Mouse (Mus musculus) limb, embryonic 13.5 days (tissue): ENCODE data around the gene Traip. TPM values are rescaled to one million over a fixed set of nuclear protein-coding genes. Genes with fewer than 3 reads are reported as not detected.

ENCODE experiments used
- ATAC-seq: fragments of 200-750 bp; cut with Nextera tagmentation; 2 replicates; pipeline ENCODE4 v1.8.0; 2017; ENCODE audit warnings: low read depth, moderate number of reproducible peaks, moderate TSS enrichment; ENCODE audit not compliant: low FRiP score
- H3K27ac ChIP-seq: fragments of 300-500 bp; sonication (generic); 2 replicates; pipeline ENCODE4 v1.5.1; 2015; ENCODE audit warnings: inconsistent platforms, mild to moderate bottlenecking, moderate library complexity
- H3K27me3 ChIP-seq: fragments of 300-500 bp; sonication (generic); 2 replicates; pipeline ENCODE4 v1.6.1; 2015; ENCODE audit warnings: mild to moderate bottlenecking, inconsistent platforms
- H3K36me3 ChIP-seq: fragments of 300-500 bp; sonication (generic); 2 replicates; pipeline ENCODE4 v1.6.1; 2015; ENCODE audit warnings: inconsistent platforms, mild to moderate bottlenecking, moderate library complexity
- H3K4me1 ChIP-seq: fragments of 300-500 bp; sonication (generic); 2 replicates; pipeline ENCODE4 v1.6.1; 2015; ENCODE audit warnings: inconsistent platforms
- H3K4me2 ChIP-seq: fragments of 300-500 bp; sonication (generic); replicated peaks from 2 replicates; pipeline ENCODE4 v1.6.1; 2015; ENCODE audit warnings: inconsistent platforms, mild to moderate bottlenecking, moderate library complexity
- H3K4me3 ChIP-seq: fragments of 300-500 bp; sonication (generic); 2 replicates; pipeline ENCODE4 v1.5.1; 2015; ENCODE audit warnings: moderate library complexity, mild to moderate bottlenecking, inconsistent platforms
- H3K9ac ChIP-seq: fragments of 300-500 bp; sonication (generic); 2 replicates; pipeline ENCODE4 v1.6.1; 2015; ENCODE audit warnings: mild to moderate bottlenecking, inconsistent platforms
- H3K9me3 ChIP-seq: fragments of 300-500 bp; sonication (generic); 2 replicates; pipeline ENCODE4 v1.6.1; 2016; ENCODE audit warnings: inconsistent platforms
- WGBS: fragments of 180-500 bp; shearing (Covaris S2); methylation state at CpG from one replicate; pipeline ENCODE4 v1.1.7; 2015; 5-methylcytosine and 5-hydroxymethylcytosine counted together
- polyA plus RNA-seq: library from polyadenylated mRNA; unstranded; fragments of >200 nt; fragmentation: Nextera tagmentation; extraction: Ambion mirVana; gene quantifications from 2 replicates; pipeline ENCODE4 v1.2.1, GENCODE M21; 2015

The Traip gene
- 26.1 TPM in 2 replicates for polyA plus RNA-seq

GRCm38 (mm10) chr9:107949922-107950235 is at the start of gene Traip:
Traip (plus strand) TSS chr9:107950136.
- Histone ChIP-seq H3K36me3 (peaks cover 8% of the 10 kb centered on the region; the same call in 1 of the 2 replicates), H3K4me1 (peaks cover 15% of the 10 kb centered on the region), H3K4me3 (peak within 1 kb of the TSS; percentile 73), H3K9me3 (no peaks in the 10 kb centered on the region), H3K27me3 (no peaks in the 10 kb centered on the region), H3K27ac (peak within 1 kb of the TSS; percentile 39; the same call in 1 of the 2 replicates), H3K9ac (peak within 1 kb of the TSS; percentile 71), H3K4me2 (peak within 1 kb of the TSS; percentile 84)
- ATAC-seq: no peak
- WGBS: 88% methylated on average over 10 of the region's 10 CpGs

GRCm38 (mm10) chr9:107900840-107901626 is 48.9 kb upstream of the Traip start:
- H3K9me3 ChIP-seq: no peaks in the 10 kb centered on the region
- WGBS: 4% methylated on average over 43 of the region's 44 CpGs
- peak overlapping the region; percentile 66 for H3K4me2 ChIP-seq
- H3K4me3 ChIP-seq: peak overlapping the region; percentile 39
- no peak overlapping the region for H3K27ac ChIP-seq
- peaks cover 23% of the 10 kb centered on the region for H3K27me3 ChIP-seq
- H3K4me1 ChIP-seq: peaks cover 19% of the 10 kb centered on the region
- peak overlapping the region; percentile 58 for H3K9ac ChIP-seq
- ATAC-seq: peak; percentile 5; the same call in 1 of the 2 replicates
- peaks cover 18% of the 10 kb centered on the region for H3K36me3 ChIP-seq

GRCm38 (mm10) chr9:107901627-107901914 is 48.4 kb upstream of the Traip start:
- Histone ChIP-seq H3K27ac (no peak overlapping the region), H3K36me3 (peaks cover 18% of the 10 kb centered on the region), H3K9ac (no peak overlapping the region), H3K4me2 (peak overlapping the region; percentile 66), H3K4me3 (peak overlapping the region; percentile 39), H3K9me3 (no peaks in the 10 kb centered on the region), H3K27me3 (peaks cover 23% of the 10 kb centered on the region), H3K4me1 (peaks cover 25% of the 10 kb centered on the region)
- ATAC-seq: peak; percentile 18; the same call in 1 of the 2 replicates
- 10% methylated on average over 17 of the region's 17 CpGs for WGBS

GRCm38 (mm10) chr9:107904726-107905125 is 45.2 kb upstream of the Traip start:
- no peaks in the 10 kb centered on the region for H3K9me3 ChIP-seq
- no peak overlapping the region for H3K9ac ChIP-seq
- peaks cover 14% of the 10 kb centered on the region for H3K36me3 ChIP-seq
- peaks cover 30% of the 10 kb centered on the region for H3K27me3 ChIP-seq
- H3K4me3 ChIP-seq: no peak overlapping the region
- H3K27ac ChIP-seq: no peak overlapping the region
- ATAC-seq: peak; percentile 22; the same call in 1 of the 2 replicates
- H3K4me1 ChIP-seq: peaks cover 54% of the 10 kb centered on the region
- H3K4me2 ChIP-seq: no peak overlapping the region
- 5% methylated on average over 4 of the region's 4 CpGs for WGBS

GRCm38 (mm10) chr9:107906252-107906966 is 43.5 kb upstream of the Traip start, which contains the start of gene Mst1r:
Mst1r (plus strand) TSS chr9:107906873.
- Histone ChIP-seq H3K4me1 (peaks cover 48% of the 10 kb centered on the region), H3K4me3 (peak within 1 kb of the TSS; percentile 46), H3K4me2 (peak within 1 kb of the TSS; percentile 82), H3K9ac (peak within 1 kb of the TSS; percentile 70), H3K36me3 (0 out of 2 replicates have a peak, but pooled peaks cover 6% of the 10 kb centered on the region), H3K9me3 (no peaks in the 10 kb centered on the region), H3K27ac (peak within 1 kb of the TSS; percentile 56; the same call in 1 of the 2 replicates), H3K27me3 (peaks cover 14% of the 10 kb centered on the region)
- WGBS: 16% methylated on average over 19 of the region's 19 CpGs
- ATAC-seq: peak; percentile 86

GRCm38 (mm10) chr9:107906967-107907800 is 42.8 kb upstream of the Traip start:
- no peaks in the 10 kb centered on the region for H3K9me3 ChIP-seq
- no peak for ATAC-seq
- peaks cover 43% of the 10 kb centered on the region for H3K4me1 ChIP-seq
- 47% methylated on average over 31 of the region's 31 CpGs for WGBS
- peak overlapping the region; percentile 46 for H3K4me3 ChIP-seq
- H3K9ac ChIP-seq: peak overlapping the region; percentile 70
- H3K27ac ChIP-seq: peak overlapping the region; percentile 28; the same call in 1 of the 2 replicates
- peak overlapping the region; percentile 82 for H3K4me2 ChIP-seq
- H3K36me3 ChIP-seq: 0 out of 2 replicates have a peak, but pooled peaks cover 2% of the 10 kb centered on the region
- peaks cover 9% of the 10 kb centered on the region for H3K27me3 ChIP-seq

- H3K9me3 ChIP-seq: no peaks in the 10 kb centered on the region
- H3K36me3 ChIP-seq: 0 out of 2 replicates have a peak, but pooled peaks cover 3% of the 10 kb centered on the region
- peaks cover 43% of the 10 kb centered on the region for H3K4me1 ChIP-seq
- H3K27me3 ChIP-seq: peaks cover 9% of the 10 kb centered on the region
- 83% methylated on average over 14 of the region's 14 CpGs for WGBS
- peak overlapping the region; percentile 82 for H3K4me2 ChIP-seq
- ATAC-seq: no peak
- 0 out of 2 replicates have a peak overlapping the region, but pooled peaks have one; percentile 25 for H3K9ac ChIP-seq
- peak overlapping the region; percentile 46 for H3K4me3 ChIP-seq
- H3K27ac ChIP-seq: no peak overlapping the region
Measured at GRCm38 (mm10) chr9:107907801-107908120, 42.2 kb upstream of the Traip start.

- WGBS: 35% methylated on average over 18 of the region's 18 CpGs
- ATAC-seq: no peak
- no peaks in the 10 kb centered on the region for H3K9me3 ChIP-seq
- H3K4me1 ChIP-seq: peaks cover 43% of the 10 kb centered on the region
- peak overlapping the region; percentile 82 for H3K4me2 ChIP-seq
- H3K9ac ChIP-seq: peak overlapping the region; percentile 45
- H3K4me3 ChIP-seq: peak overlapping the region; percentile 46
- H3K27ac ChIP-seq: no peak overlapping the region
- H3K27me3 ChIP-seq: peaks cover 9% of the 10 kb centered on the region
- 0 out of 2 replicates have a peak, but pooled peaks cover 5% of the 10 kb centered on the region for H3K36me3 ChIP-seq
Measured at GRCm38 (mm10) chr9:107908410-107909158, 41.4 kb upstream of the Traip start.

GRCm38 (mm10) chr9:107910025-107910769 is 39.7 kb upstream of the Traip start:
- ATAC-seq: no peak
- Histone ChIP-seq H3K4me1 (peaks cover 40% of the 10 kb centered on the region), H3K4me3 (no peak overlapping the region), H3K27ac (no peak overlapping the region), H3K27me3 (peaks cover 9% of the 10 kb centered on the region), H3K36me3 (peaks cover 5% of the 10 kb centered on the region; the same call in 1 of the 2 replicates), H3K9me3 (no peaks in the 10 kb centered on the region), H3K9ac (no peak overlapping the region), H3K4me2 (no peak overlapping the region)
- 87% methylated on average over 15 of the region's 15 CpGs for WGBS

GRCm38 (mm10) chr9:107914764-107915420 is 35.0 kb upstream of the Traip start:
- 62% methylated on average over 16 of the region's 16 CpGs for WGBS
- H3K9ac ChIP-seq: 0 out of 2 replicates have a peak overlapping the region, but pooled peaks have one; percentile 14

More at GRCm38 (mm10) chr9:107914764-107915420, 35.0 kb upstream of the Traip start:
- Histone ChIP-seq H3K9me3 (no peaks in the 10 kb centered on the region), H3K4me1 (peaks cover 11% of the 10 kb centered on the region), H3K4me3 (no peak overlapping the region), H3K27ac (no peak overlapping the region), H3K4me2 (no peak overlapping the region), H3K36me3 (peaks cover 5% of the 10 kb centered on the region; the same call in 1 of the 2 replicates), H3K27me3 (no peaks in the 10 kb centered on the region)
- no peak for ATAC-seq
